Mouse (Mus musculus) brain, embryonic 14.5 days (tissue): ENCODE measurements around the gene Zcchc14.

Experiments
- CTCF ChIP-seq: fragments of 200-500 bp; IDR thresholded peaks from 2 replicates; pipeline ENCODE4 v1.5.1; 2012; ENCODE audit warnings: inconsistent platforms, mild to moderate bottlenecking, moderate library complexity, borderline replicate concordance; ENCODE audit not compliant: insufficient read depth, insufficient read length; ENCODE audit errors: extremely low read depth
- POLR2A ChIP-seq: fragments of 200-500 bp; IDR thresholded peaks from 2 replicates; pipeline ENCODE4 v1.6.1; 2012; ENCODE audit warnings: mild to moderate bottlenecking, inconsistent platforms, borderline replicate concordance; ENCODE audit not compliant: poor library complexity, insufficient read depth, insufficient read length, severe bottlenecking; ENCODE audit errors: extremely low read depth

DNA sequence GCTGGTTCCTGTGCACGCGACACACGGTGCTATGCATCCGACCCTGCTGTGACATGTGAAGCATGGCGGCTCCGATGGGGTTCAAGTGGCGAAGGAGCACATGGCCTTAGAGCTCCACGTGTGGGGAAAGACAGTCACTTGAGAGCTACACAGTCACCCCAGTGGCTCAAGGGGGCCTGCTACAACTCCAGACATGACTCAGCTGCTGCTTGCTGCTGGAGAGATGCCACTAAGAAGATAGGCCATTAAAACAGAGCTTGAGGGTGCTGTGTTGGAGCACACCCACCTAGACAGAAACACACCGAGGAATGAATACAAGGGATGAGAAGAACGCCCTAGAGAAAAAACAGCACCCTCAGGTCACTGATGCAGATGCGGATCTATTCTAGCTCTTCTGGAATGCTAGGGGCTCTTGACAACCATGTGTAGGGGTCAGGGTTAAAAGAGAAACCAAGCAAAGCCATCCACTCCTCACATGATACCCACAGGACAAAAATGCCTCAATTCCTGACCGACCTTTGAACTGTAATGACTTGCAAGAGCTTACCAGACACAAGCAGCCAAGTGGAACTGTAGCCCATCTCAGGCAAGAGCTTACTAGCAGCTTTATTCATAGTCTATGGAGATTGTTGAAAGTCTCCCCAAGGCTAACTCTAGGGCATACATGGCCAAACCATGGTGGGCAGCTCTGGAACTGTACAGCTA lies 5.0 kb downstream of the Zcchc14 start:
- TF ChIP-seq POLR2A (no peak), CTCF (no peak)
